In genomic region chr3:152721301-152721700, GRCm38 (mm10) we compare ENCODE assay signal across 16 mouse cellular contexts. TPM values are rescaled to one million over a fixed set of nuclear protein-coding genes. Genes with fewer than 3 reads are reported as not detected.
DNase-seq lines count a peak whose midpoint lies in the region; ATAC-seq and TF ChIP-seq lines count a peak whose summit lies in the region.
"Had no signal": no experiment of that assay in that cellular context is flagged by ENCODE, and none has a peak within 500 bp of the region (broad histone marks: within the 10 kb centered on the region; RNA-seq: fewer than 3 reads in every experiment).

No protein-coding gene starts in this region.

- H3K4me2 ChIP-seq in heart, postnatal 0 days (ENCODE audit: low read depth, low read length): no peak overlapping the region
- H3K4me2 ChIP-seq in midbrain, postnatal 0 days (ENCODE audit: low read depth, low read length, poor library complexity, severe bottlenecking): no peak overlapping the region
- no peak overlapping the region for H3K4me2 ChIP-seq in midbrain, embryonic 11.5 days
- H3K4me2 ChIP-seq in stomach, postnatal 0 days (replicated peaks; ENCODE audit: low read depth): no peak overlapping the region
- H3K4me2 ChIP-seq: embryonic facial prominence, embryonic 12.5 days; kidney, embryonic 15.5 days; lung, embryonic 15.5 days; midbrain, embryonic 15.5 days had no signal

- 82% methylated on average over 6 of the region's 6 CpGs for WGBS in heart, postnatal 0 days
- 84% methylated on average over 6 of the region's 6 CpGs for WGBS in midbrain, postnatal 0 days
- WGBS in midbrain, embryonic 11.5 days: 88% methylated on average over 6 of the region's 6 CpGs
- WGBS in stomach, postnatal 0 days: 84% methylated on average over 6 of the region's 6 CpGs

- H3K9me3 ChIP-seq in heart, postnatal 0 days (replicated peaks; ENCODE audit: control insufficient read depth, low read length): no peaks in the 10 kb centered on the region
- no peaks in the 10 kb centered on the region for H3K9me3 ChIP-seq in midbrain, postnatal 0 days (ENCODE audit: low read length)
- H3K9me3 ChIP-seq in midbrain, embryonic 11.5 days (ENCODE audit: control insufficient read depth, low read length): no peaks in the 10 kb centered on the region
- H3K9me3 ChIP-seq in stomach, postnatal 0 days (ENCODE audit: control insufficient read depth, low read length): no peaks in the 10 kb centered on the region
- H3K9me3 ChIP-seq: embryonic facial prominence, embryonic 12.5 days; kidney, embryonic 15.5 days; lung, embryonic 15.5 days; midbrain, embryonic 15.5 days had no signal

- no peak for TF ChIP-seq POLR2A in bone marrow macrophage, adult 2 months (IDR thresholded peaks at IDR 0.05; ENCODE audit: borderline replicate concordance, low read depth, low read length)

- TF ChIP-seq EP300 in heart, postnatal 0 days (IDR thresholded peaks at IDR 0.05; ENCODE audit: low read depth): no peak
- TF ChIP-seq EP300 in stomach, postnatal 0 days (optimal IDR thresholded peaks at IDR 0.05): no peak

- H3K9ac ChIP-seq in heart, postnatal 0 days (replicated peaks; ENCODE audit: low read depth, low read length): no peak overlapping the region
- H3K9ac ChIP-seq in midbrain, postnatal 0 days (replicated peaks; ENCODE audit: low read length, poor library complexity, severe bottlenecking): no peak overlapping the region
- no peak overlapping the region for H3K9ac ChIP-seq in midbrain, embryonic 11.5 days (ENCODE audit: low read length)
- no peak overlapping the region for H3K9ac ChIP-seq in stomach, postnatal 0 days (ENCODE audit: low read length)
- H3K9ac ChIP-seq: embryonic facial prominence, embryonic 12.5 days; kidney, embryonic 15.5 days; lung, embryonic 15.5 days; midbrain, embryonic 15.5 days had no signal

- no peak for DNase-seq in heart, postnatal 0 days (ENCODE audit: low spot score)
- DNase-seq in heart, adult 9 months (ENCODE audit: low spot score in 2 of 2): no peak
- no peak for DNase-seq in midbrain, postnatal 0 days (ENCODE audit: low spot score)
- no peak for DNase-seq in midbrain, embryonic 11.5 days (ENCODE audit: low spot score, missing footprints)
- DNase-seq in stomach, postnatal 0 days (ENCODE audit: low spot score): no peak
- no peak for DNase-seq in ovary, postnatal 10 days (ENCODE audit: low spot score)
- no peak for DNase-seq in kidney, postnatal 10 days
- DNase-seq: cerebellum, adult 8-10 months; gastrocnemius, postnatal 25 days; heart, postnatal 10 days had no signal

- H3K36me3 ChIP-seq in heart, postnatal 0 days (replicated peaks; ENCODE audit: control insufficient read depth, insufficient read depth, low read length): peaks cover 11% of the 10 kb centered on the region; the same call in 1 of the 2 replicates
- H3K36me3 ChIP-seq in midbrain, postnatal 0 days (ENCODE audit: insufficient read depth, low read length): peaks cover 11% of the 10 kb centered on the region; the same call in 1 of the 2 replicates
- no peaks in the 10 kb centered on the region for H3K36me3 ChIP-seq in midbrain, embryonic 11.5 days (ENCODE audit: control insufficient read depth, insufficient read depth, low read length)
- H3K36me3 ChIP-seq in stomach, postnatal 0 days (ENCODE audit: control insufficient read depth, insufficient read depth, low read length): no peaks in the 10 kb centered on the region

- H3K27ac ChIP-seq in heart, postnatal 0 days (ENCODE audit: low read depth): no peak overlapping the region
- no peak overlapping the region for H3K27ac ChIP-seq in midbrain, postnatal 0 days (ENCODE audit: low read depth, low read length)
- H3K27ac ChIP-seq in midbrain, embryonic 11.5 days (ENCODE audit: low read depth, low read length): no peak overlapping the region
- H3K27ac ChIP-seq in bone marrow macrophage, adult 2 months (ENCODE audit: insufficient read depth, low read depth, low read length): no peak overlapping the region
- H3K27ac ChIP-seq in stomach, postnatal 0 days (replicated peaks): no peak overlapping the region
- H3K27ac ChIP-seq: embryonic facial prominence, embryonic 12.5 days; kidney, embryonic 15.5 days; lung, embryonic 15.5 days; midbrain, embryonic 15.5 days had no signal

- no peak overlapping the region for H3K4me3 ChIP-seq in heart, postnatal 0 days (ENCODE audit: low read depth, low read length)
- H3K4me3 ChIP-seq in midbrain, postnatal 0 days (ENCODE audit: low read depth, low read length): no peak overlapping the region
- H3K4me3 ChIP-seq in midbrain, embryonic 11.5 days (ENCODE audit: low read depth, low read length): no peak overlapping the region
- no peak overlapping the region for H3K4me3 ChIP-seq in bone marrow macrophage, adult 2 months (ENCODE audit: insufficient read depth, low read length)
- H3K4me3 ChIP-seq in stomach, postnatal 0 days (ENCODE audit: low read depth, low read length): no peak overlapping the region
- H3K4me3 ChIP-seq: embryonic facial prominence, embryonic 12.5 days; kidney, embryonic 15.5 days; lung, embryonic 15.5 days; midbrain, embryonic 15.5 days had no signal

- no peak for ATAC-seq in heart, postnatal 0 days (ENCODE audit: insufficient read depth, low read depth)
- ATAC-seq in midbrain, postnatal 0 days (ENCODE audit: low FRiP score): no peak
- no peak for ATAC-seq in midbrain, embryonic 11.5 days (ENCODE audit: low FRiP score)
- no peak for ATAC-seq in stomach, postnatal 0 days (ENCODE audit: low FRiP score, low TSS enrichment)
- ATAC-seq: forebrain, embryonic 14.5 days; midbrain, embryonic 15.5 days had no signal

- TF ChIP-seq CTCF in heart, postnatal 0 days (IDR thresholded peaks at IDR 0.05; ENCODE audit: low read depth): peak; percentile 11; the same call in 1 of the 2 replicates
- peak; percentile 43 for TF ChIP-seq CTCF in midbrain, postnatal 0 days (IDR thresholded peaks at IDR 0.05)
- TF ChIP-seq CTCF in bone marrow macrophage, adult 2 months (IDR thresholded peaks at IDR 0.05; ENCODE audit: low read depth, low read length): peak; percentile 50; the same call in 1 of the 2 replicates
- TF ChIP-seq CTCF in stomach, postnatal 0 days (IDR thresholded peaks at IDR 0.05; ENCODE audit: low read depth): peak; percentile 42

- H3K4me1 ChIP-seq in heart, postnatal 0 days (ENCODE audit: control insufficient read depth, insufficient read depth): no peaks in the 10 kb centered on the region
- no peaks in the 10 kb centered on the region for H3K4me1 ChIP-seq in midbrain, postnatal 0 days (ENCODE audit: insufficient read depth, low read length)
- H3K4me1 ChIP-seq in midbrain, embryonic 11.5 days (ENCODE audit: control insufficient read depth, insufficient read depth, low read length): no peaks in the 10 kb centered on the region
- H3K4me1 ChIP-seq in bone marrow macrophage, adult 2 months (ENCODE audit: control insufficient read depth, insufficient read depth, low read length): no peaks in the 10 kb centered on the region
- H3K4me1 ChIP-seq in stomach, postnatal 0 days (replicated peaks; ENCODE audit: control insufficient read depth, insufficient read depth): no peaks in the 10 kb centered on the region
- H3K4me1 ChIP-seq: embryonic facial prominence, embryonic 12.5 days; kidney, embryonic 15.5 days; lung, embryonic 15.5 days; midbrain, embryonic 15.5 days had no signal

- H3K27me3 ChIP-seq in heart, postnatal 0 days (ENCODE audit: control insufficient read depth, insufficient read depth, low read length): no peaks in the 10 kb centered on the region
- no peaks in the 10 kb centered on the region for H3K27me3 ChIP-seq in midbrain, postnatal 0 days (ENCODE audit: insufficient read depth, low read length)
- H3K27me3 ChIP-seq in midbrain, embryonic 11.5 days (ENCODE audit: control insufficient read depth, insufficient read depth, low read length): no peaks in the 10 kb centered on the region
- no peaks in the 10 kb centered on the region for H3K27me3 ChIP-seq in stomach, postnatal 0 days (ENCODE audit: control insufficient read depth, insufficient read depth, low read length)
- H3K27me3 ChIP-seq: embryonic facial prominence, embryonic 12.5 days; kidney, embryonic 15.5 days; lung, embryonic 15.5 days; midbrain, embryonic 15.5 days had no signal

RNA-seq across cellular contexts. Expression of gene Pigk, which starts 7.4 kb away (rescaled TPM):
- total RNA-seq in heart, postnatal 0 days (2014; rRNA removed; ENCODE audit: low replicate concordance): 17.8 and 22.8 TPM in 2 replicates
- 28.4 and 29.0 TPM in 2 replicates for polyA plus RNA-seq in heart, postnatal 0 days (2015; fragmentation: Nextera tagmentation; extraction: Ambion mirVana)
- total RNA-seq in midbrain, postnatal 0 days (2014; rRNA removed): 44.1 and 46.1 TPM in 2 replicates
- 61.8 and 66.7 TPM in 2 replicates for polyA plus RNA-seq in midbrain, postnatal 0 days (2015; fragmentation: Nextera tagmentation; extraction: Ambion mirVana)
- 40.5 and 44.3 TPM in 2 replicates for polyA plus RNA-seq in midbrain, embryonic 11.5 days (2014; fragmentation: Nextera tagmentation; extraction: Ambion mirVana)
- polyA plus RNA-seq in bone marrow macrophage, adult 2 months (2012; ENCODE audit: insufficient read depth, insufficient read length, missing spikeins): 35.6 and 38.6 TPM in 2 replicates
- 36.8 and 40.9 TPM in 2 replicates for polyA plus RNA-seq in stomach, postnatal 0 days (2015; fragmentation: Nextera tagmentation; extraction: Ambion mirVana)

RNA-seq across cellular contexts. Expression of gene Ak5, which starts 53.1 kb away (rescaled TPM):
- total RNA-seq in heart, postnatal 0 days (2014; rRNA removed; ENCODE audit: low replicate concordance): 0.08 TPM in 1 of 2 replicates, not detected in the other
- 0.11 and 0.34 TPM in 2 replicates for polyA plus RNA-seq in heart, postnatal 0 days (2015; fragmentation: Nextera tagmentation; extraction: Ambion mirVana)
- 14.0 and 16.5 TPM in 2 replicates for total RNA-seq in midbrain, postnatal 0 days (2014; rRNA removed)
- 20.5 and 22.3 TPM in 2 replicates for polyA plus RNA-seq in midbrain, postnatal 0 days (2015; fragmentation: Nextera tagmentation; extraction: Ambion mirVana)
- polyA plus RNA-seq in midbrain, embryonic 11.5 days (2014; fragmentation: Nextera tagmentation; extraction: Ambion mirVana): 0.33 and 0.70 TPM in 2 replicates
- not detected in 2 replicates for polyA plus RNA-seq in bone marrow macrophage, adult 2 months (2012; ENCODE audit: insufficient read depth, insufficient read length, missing spikeins)
- polyA plus RNA-seq in stomach, postnatal 0 days (2015; fragmentation: Nextera tagmentation; extraction: Ambion mirVana): 0.92 and 1.9 TPM in 2 replicates
